Mouse (Mus musculus) forebrain, embryonic 10.5 days (tissue): ENCODE measurements around the gene Krt33a. TPM values are rescaled to one million over a fixed set of nuclear protein-coding genes. Genes with fewer than 3 reads are reported as not detected.

Experiments used
- DNase-seq: peaks from one replicate; pipeline ENCODE4 v3.0.0-alpha.2; 2017; ENCODE audit warnings: low spot score; ENCODE audit errors: extremely low spot score
- H3K27ac ChIP-seq: fragments of 300-500 bp; sonication (generic); 2 replicates; pipeline ENCODE4 v1.5.1; 2016; ENCODE audit warnings: mild to moderate bottlenecking
- H3K27me3 ChIP-seq: fragments of 300-500 bp; sonication (generic); 2 replicates; pipeline ENCODE4 v1.6.1; 2016; ENCODE audit warnings: mild to moderate bottlenecking; ENCODE audit not compliant: poor library complexity, severe bottlenecking
- H3K36me3 ChIP-seq: fragments of 300-500 bp; sonication (generic); replicated peaks from 2 replicates; pipeline ENCODE4 v1.6.1; 2016; ENCODE audit warnings: mild to moderate bottlenecking, moderate library complexity
- H3K4me1 ChIP-seq: fragments of 300-500 bp; sonication (generic); 2 replicates; pipeline ENCODE4 v1.6.1; 2016
- H3K4me3 ChIP-seq: fragments of 300-500 bp; sonication (generic); 2 replicates; pipeline ENCODE4 v1.5.1; 2016; ENCODE audit warnings: mild to moderate bottlenecking, moderate library complexity
- H3K9me3 ChIP-seq: fragments of 300-500 bp; sonication (generic); 2 replicates; pipeline ENCODE4 v1.6.1; 2016; ENCODE audit warnings: mild to moderate bottlenecking, moderate library complexity
- WGBS: fragments of 180-500 bp; shearing (Covaris S2); methylation state at CpG from one replicate; pipeline ENCODE4 v1.1.7; 2016; 5-methylcytosine and 5-hydroxymethylcytosine counted together
- polyA plus RNA-seq: library from polyadenylated mRNA; unstranded; fragments of >200 nt; fragmentation: Nextera tagmentation; extraction: Ambion mirVana; gene quantifications from 2 replicates; pipeline ENCODE4 v1.2.1, GENCODE M21; 2016

The Krt33a gene
- not detected in 2 replicates for polyA plus RNA-seq

- no peak within 1 kb of the TSS for H3K27ac ChIP-seq
- WGBS, result 90% methylated on average over 4 of the region's 4 CpGs
- no peak within 1 kb of the TSS for H3K4me3 ChIP-seq
- H3K4me1 ChIP-seq, result no peaks in the 10 kb centered on the region
- no peaks in the 10 kb centered on the region for H3K27me3 ChIP-seq
- no peak for DNase-seq
- H3K9me3 ChIP-seq, result no peaks in the 10 kb centered on the region
- no peaks in the 10 kb centered on the region for H3K36me3 ChIP-seq
These were observed at the start of gene Krt33a for GRCm38 (mm10) chr11:100016112-100016511. TSS of gene Krt33a (minus strand) at chr11:100016212.

GRCm38 (mm10) chr11:100058875-100059274 is 42.9 kb upstream of the Krt33a start:
- no peak overlapping the region for H3K4me3 ChIP-seq
- no peak for DNase-seq
- no peak overlapping the region for H3K27ac ChIP-seq
- 67% methylated on average over 8 of the region's 8 CpGs for WGBS
- H3K4me1 ChIP-seq, result no peaks in the 10 kb centered on the region
- no peaks in the 10 kb centered on the region for H3K9me3 ChIP-seq
- no peaks in the 10 kb centered on the region for H3K36me3 ChIP-seq
- H3K27me3 ChIP-seq, result no peaks in the 10 kb centered on the region

GRCm38 (mm10) chr11:100055686-100056655 is 40.0 kb upstream of the Krt33a start:
- no peaks in the 10 kb centered on the region for H3K9me3 ChIP-seq
- no peaks in the 10 kb centered on the region for H3K36me3 ChIP-seq
- no peak for DNase-seq
- H3K4me1 ChIP-seq, result no peaks in the 10 kb centered on the region
- no peaks in the 10 kb centered on the region for H3K27me3 ChIP-seq
- no peak overlapping the region for H3K27ac ChIP-seq
- 83% methylated on average over 9 of the region's 9 CpGs for WGBS
- no peak overlapping the region for H3K4me3 ChIP-seq

DNA sequence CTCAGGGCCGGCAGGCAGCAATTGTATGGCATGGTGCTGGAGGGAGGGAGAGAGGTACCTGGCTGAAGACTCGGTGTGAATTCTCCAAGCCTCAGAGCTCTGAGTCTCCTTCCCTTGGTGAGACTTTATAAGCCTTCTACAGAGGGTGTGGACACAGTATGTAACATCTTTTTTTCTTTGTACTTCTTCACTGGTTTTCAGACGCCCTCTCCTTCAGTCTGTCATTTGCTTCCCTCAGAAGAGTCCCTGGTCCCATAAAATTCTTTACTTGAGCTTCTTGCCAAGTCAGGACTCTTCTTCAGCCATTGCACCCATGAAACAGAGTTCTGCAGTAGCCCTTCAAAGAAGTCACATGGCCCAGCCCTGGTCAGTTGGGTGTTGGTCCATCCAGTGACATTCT is 34.4 kb upstream of the Krt33a start, which contains the start of gene Krt31:
TSS of gene Krt31 (minus strand) at position 101 of the 400 bp plus-strand sequence.
- Histone ChIP-seq H3K4me1 (no peaks in the 10 kb centered on the region), H3K36me3 (no peaks in the 10 kb centered on the region), H3K27me3 (no peaks in the 10 kb centered on the region), H3K9me3 (no peaks in the 10 kb centered on the region), H3K27ac (no peak within 1 kb of the TSS), H3K4me3 (no peak within 1 kb of the TSS)
- 91% methylated on average over 3 of the region's 3 CpGs for WGBS
- no peak for DNase-seq

DNA sequence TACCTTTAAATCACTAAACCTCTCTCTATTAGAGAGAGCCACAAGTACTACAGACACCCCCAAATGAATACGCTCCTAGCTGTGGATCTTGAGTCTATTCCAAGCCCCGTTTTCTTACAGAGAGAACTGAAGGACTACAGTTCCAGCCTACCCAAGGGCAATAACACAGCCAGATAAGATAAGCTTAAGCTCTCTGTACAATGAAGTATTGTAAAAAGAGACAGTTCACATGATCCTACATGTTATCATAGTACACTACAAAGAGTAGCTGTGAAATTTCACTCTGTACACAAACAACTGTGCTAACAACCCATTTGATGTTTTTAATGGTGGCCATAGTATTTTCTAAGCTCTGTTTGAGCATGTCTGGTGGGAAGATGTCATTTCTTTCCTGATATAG is 31.2 kb upstream of the Krt33a start:
- WGBS, result 89% methylated on average over 2 of the region's 2 CpGs
- Histone ChIP-seq H3K9me3 (no peaks in the 10 kb centered on the region), H3K27me3 (no peaks in the 10 kb centered on the region), H3K4me3 (no peak overlapping the region), H3K4me1 (no peaks in the 10 kb centered on the region), H3K27ac (no peak overlapping the region), H3K36me3 (no peaks in the 10 kb centered on the region)
- no peak for DNase-seq

DNA sequence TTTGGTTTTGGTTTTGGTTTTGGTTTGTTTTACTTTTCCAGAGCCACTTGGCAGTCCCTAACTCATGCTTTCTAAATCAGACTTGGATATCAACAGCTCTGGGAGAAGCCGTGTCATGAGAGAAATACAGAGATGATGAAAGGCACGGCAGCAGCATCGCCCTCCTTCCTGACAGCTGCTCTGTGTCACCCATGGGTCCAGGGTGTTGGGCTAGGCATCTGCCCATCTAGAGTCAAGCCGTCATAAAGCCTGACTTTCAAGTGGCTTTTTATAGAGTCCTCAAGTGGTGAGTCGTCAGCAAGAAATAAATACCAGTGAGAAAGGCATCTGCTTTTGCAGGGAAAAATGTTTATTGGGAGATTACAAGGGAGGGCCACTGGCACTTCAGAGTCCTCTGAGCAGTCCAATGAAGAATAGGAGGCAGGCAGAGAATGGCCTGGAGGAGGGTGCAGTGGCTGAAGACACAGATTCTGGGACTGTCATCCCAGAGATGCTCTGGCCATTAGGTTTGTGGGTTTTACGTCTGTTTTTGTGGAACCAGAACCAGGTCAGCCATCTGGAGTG is 30.4 kb upstream of the Krt33a start:
- 92% methylated on average over 6 of the region's 6 CpGs for WGBS

DNA sequence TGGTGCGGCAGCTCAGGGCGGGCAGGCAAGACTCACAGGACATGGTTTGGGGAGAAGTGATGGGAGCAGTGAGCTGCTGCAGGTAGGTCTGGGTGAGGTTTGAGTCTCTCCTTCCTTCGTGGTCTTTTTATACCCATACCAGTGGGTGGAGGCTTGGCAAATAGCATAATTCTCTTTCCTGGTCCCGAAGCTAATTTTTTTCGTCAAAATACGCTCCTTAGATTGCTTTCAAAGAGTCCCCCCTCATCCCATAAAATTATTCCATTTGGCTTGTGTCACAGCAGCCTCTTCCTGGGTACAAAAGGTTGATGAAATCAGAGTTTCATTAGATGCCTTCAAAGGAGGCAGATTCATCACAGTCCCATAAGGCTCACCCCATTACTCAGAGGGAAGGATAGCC is 25.4 kb upstream of the Krt33a start, which contains the start of gene Krt34:
TSS of gene Krt34 (minus strand) at position 101 of the 400 bp plus-strand sequence.
- H3K36me3 ChIP-seq, result no peaks in the 10 kb centered on the region
- H3K4me3 ChIP-seq, result no peak within 1 kb of the TSS
- 90% methylated on average over 6 of the region's 6 CpGs for WGBS
- no peaks in the 10 kb centered on the region for H3K9me3 ChIP-seq
- no peak for DNase-seq
- H3K4me1 ChIP-seq, result no peaks in the 10 kb centered on the region
- no peak within 1 kb of the TSS for H3K27ac ChIP-seq
- no peaks in the 10 kb centered on the region for H3K27me3 ChIP-seq

More for the DNA sequence above, 30.4 kb upstream of the Krt33a start:
- no peaks in the 10 kb centered on the region for H3K4me1 ChIP-seq
- no peaks in the 10 kb centered on the region for H3K9me3 ChIP-seq
- H3K27me3 ChIP-seq, result no peaks in the 10 kb centered on the region
- DNase-seq, result no peak
- no peaks in the 10 kb centered on the region for H3K36me3 ChIP-seq
- no peak overlapping the region for H3K27ac ChIP-seq
- no peak overlapping the region for H3K4me3 ChIP-seq

- Histone ChIP-seq H3K36me3 (no peaks in the 10 kb centered on the region), H3K4me1 (no peaks in the 10 kb centered on the region), H3K27me3 (no peaks in the 10 kb centered on the region), H3K27ac (no peak within 1 kb of the TSS), H3K9me3 (no peaks in the 10 kb centered on the region), H3K4me3 (no peak within 1 kb of the TSS)
- 94% methylated on average over 6 of the region's 6 CpGs for WGBS
- DNase-seq, result no peak
These were observed 13.8 kb upstream of the Krt33a start, which contains the start of gene Krt33b for GRCm38 (mm10) chr11:100029768-100030167. TSS of gene Krt33b (minus strand) at chr11:100029868.

- Histone ChIP-seq H3K27me3 (no peaks in the 10 kb centered on the region), H3K4me1 (no peaks in the 10 kb centered on the region), H3K36me3 (no peaks in the 10 kb centered on the region), H3K4me3 (no peak overlapping the region), H3K27ac (no peak overlapping the region), H3K9me3 (no peaks in the 10 kb centered on the region)
- 84% methylated on average over 5 of the region's 5 CpGs for WGBS
- no peak for DNase-seq
These were observed 5.4 kb upstream of the Krt33a start for GRCm38 (mm10) chr11:100021438-100021837.

- WGBS, result 97% methylated on average over 1 of the region's 1 CpGs
- DNase-seq, result no peak
- no peaks in the 10 kb centered on the region for H3K27me3 ChIP-seq
- no peak overlapping the region for H3K4me3 ChIP-seq
- H3K27ac ChIP-seq, result no peak overlapping the region
- H3K4me1 ChIP-seq, result no peaks in the 10 kb centered on the region
- H3K9me3 ChIP-seq, result no peaks in the 10 kb centered on the region
- no peaks in the 10 kb centered on the region for H3K36me3 ChIP-seq
These were observed 3.5 kb upstream of the Krt33a start for GRCm38 (mm10) chr11:100019466-100019865.

- Histone ChIP-seq H3K4me1 (no peaks in the 10 kb centered on the region), H3K4me3 (no peak overlapping the region), H3K36me3 (no peaks in the 10 kb centered on the region), H3K9me3 (no peaks in the 10 kb centered on the region), H3K27me3 (no peaks in the 10 kb centered on the region), H3K27ac (no peak overlapping the region)
- WGBS, result 75% methylated on average over 4 of the region's 4 CpGs
- DNase-seq, result no peak
These were observed 2.3 kb downstream of the Krt33a start for GRCm38 (mm10) chr11:100013691-100014171.

- no peaks in the 10 kb centered on the region for H3K9me3 ChIP-seq
- H3K4me1 ChIP-seq, result no peaks in the 10 kb centered on the region
- H3K27ac ChIP-seq, result no peak overlapping the region
- no peaks in the 10 kb centered on the region for H3K36me3 ChIP-seq
- H3K4me3 ChIP-seq, result no peak overlapping the region
- DNase-seq, result no peak
- WGBS, result 89% methylated on average over 5 of the region's 5 CpGs
- H3K27me3 ChIP-seq, result no peaks in the 10 kb centered on the region
These were observed 5.3 kb downstream of the Krt33a start for GRCm38 (mm10) chr11:100010682-100011081.

- H3K27ac ChIP-seq, result no peak overlapping the region
- H3K4me1 ChIP-seq, result no peaks in the 10 kb centered on the region
- H3K27me3 ChIP-seq, result no peaks in the 10 kb centered on the region
- H3K36me3 ChIP-seq, result no peaks in the 10 kb centered on the region
- H3K9me3 ChIP-seq, result no peaks in the 10 kb centered on the region
- H3K4me3 ChIP-seq, result no peak overlapping the region
- 85% methylated on average over 5 of the region's 5 CpGs for WGBS
- no peak for DNase-seq
These were observed 7.7 kb downstream of the Krt33a start for GRCm38 (mm10) chr11:100008336-100008735.
